Mouse (Mus musculus): ENCODE measurements around the gene Naip5. TPM values are rescaled to one million over a fixed set of nuclear protein-coding genes. Genes with fewer than 3 reads are reported as not detected.
"Not testable (repeated sequence)": the region's sequence is repeated elsewhere in the genome, so short reads cannot be mapped to it uniquely, and the experiment has no call there.

Naip5 gene
- 0.08 and 0.09 TPM in 2 replicates for polyA plus RNA-seq (2015; fragmentation: Nextera tagmentation; extraction: Ambion mirVana)

GRCm38 (mm10) chr13:100246223-100246622 is at the start of gene Naip5:
Gene Naip5 (minus strand): TSS chr13:100246323.
- H3K4me2 ChIP-seq (replicated peaks); H3K27me3 ChIP-seq; ATAC-seq (replicated peaks); H3K4me3 ChIP-seq; H3K9me3 ChIP-seq; H3K4me1 ChIP-seq; H3K9ac ChIP-seq (replicated peaks); H3K36me3 ChIP-seq; H3K27ac ChIP-seq (replicated peaks): not testable (repeated sequence)
- WGBS = 82% methylated on average over 4 of the region's 4 CpGs

GRCm38 (mm10) chr13:100284611-100285010 is 38.5 kb upstream of the Naip5 start:
- whole genome bisulfite sequencing = 93% methylated on average over 1 of the region's 1 CpGs
- Histone ChIP-seq H3K9me3 (no peaks in the 10 kb centered on the region), H3K4me3 (no peak overlapping the region), H3K4me2 (replicated peaks) (no peak overlapping the region), H3K9ac (replicated peaks) (no peak overlapping the region), H3K36me3 (no peaks in the 10 kb centered on the region), H3K27ac (replicated peaks) (no peak overlapping the region), H3K4me1 (no peaks in the 10 kb centered on the region), H3K27me3 (no peaks in the 10 kb centered on the region)
- ATAC-seq (replicated peaks) = no peak

GRCm38 (mm10) chr13:100271474-100272132 is 25.5 kb upstream of the Naip5 start:
- H3K9me3 ChIP-seq; ATAC-seq (replicated peaks); H3K27me3 ChIP-seq; H3K36me3 ChIP-seq; H3K4me3 ChIP-seq; H3K27ac ChIP-seq (replicated peaks); H3K9ac ChIP-seq (replicated peaks); H3K4me1 ChIP-seq; H3K4me2 ChIP-seq (replicated peaks): not testable (repeated sequence)
- WGBS = no CpG with 5 or more reads among the region's 1 CpGs

- H3K27ac ChIP-seq (replicated peaks); H3K4me3 ChIP-seq; H3K9me3 ChIP-seq; H3K4me1 ChIP-seq; H3K4me2 ChIP-seq (replicated peaks); H3K36me3 ChIP-seq; H3K27me3 ChIP-seq; H3K9ac ChIP-seq (replicated peaks); ATAC-seq (replicated peaks): not testable (repeated sequence)
- WGBS = 75% methylated on average over 2 of the region's 2 CpGs
These were observed 10.9 kb upstream of the Naip5 start for GRCm38 (mm10) chr13:100256996-100257395.

GRCm38 (mm10) chr13:100255925-100256324 is 9.8 kb upstream of the Naip5 start:
- H3K4me2 ChIP-seq (replicated peaks); H3K4me3 ChIP-seq; ATAC-seq (replicated peaks); H3K9ac ChIP-seq (replicated peaks); H3K27me3 ChIP-seq; H3K4me1 ChIP-seq; H3K27ac ChIP-seq (replicated peaks); H3K9me3 ChIP-seq; H3K36me3 ChIP-seq: not testable (repeated sequence)
- WGBS = 95% methylated on average over 6 of the region's 6 CpGs

- H3K27me3 ChIP-seq; H3K4me2 ChIP-seq (replicated peaks); H3K9me3 ChIP-seq; H3K4me1 ChIP-seq; H3K36me3 ChIP-seq; H3K4me3 ChIP-seq; ATAC-seq (replicated peaks); H3K9ac ChIP-seq (replicated peaks); H3K27ac ChIP-seq (replicated peaks): not testable (repeated sequence)
- WGBS = 91% methylated on average over 2 of the region's 2 CpGs
These were observed 5.8 kb upstream of the Naip5 start for GRCm38 (mm10) chr13:100251897-100252296.

GRCm38 (mm10) chr13:100246896-100247519 is 885 bp upstream of the Naip5 start:
- not testable (repeated sequence) for H3K27ac ChIP-seq (replicated peaks); H3K9me3 ChIP-seq; H3K4me1 ChIP-seq; H3K4me2 ChIP-seq (replicated peaks); H3K9ac ChIP-seq (replicated peaks); H3K36me3 ChIP-seq; H3K4me3 ChIP-seq; H3K27me3 ChIP-seq; ATAC-seq (replicated peaks)
- WGBS = 73% methylated on average over 5 of the region's 5 CpGs

GRCm38 (mm10) chr13:100243702-100244101 is 2.4 kb downstream of the Naip5 start:
- Histone ChIP-seq H3K4me1 (no peaks in the 10 kb centered on the region), H3K36me3 (no peaks in the 10 kb centered on the region), H3K27ac (replicated peaks) (no peak overlapping the region), H3K9ac (replicated peaks) (no peak overlapping the region), H3K4me3 (no peak overlapping the region), H3K4me2 (replicated peaks) (no peak overlapping the region), H3K9me3 (no peaks in the 10 kb centered on the region), H3K27me3 (no peaks in the 10 kb centered on the region)
- ATAC-seq (replicated peaks) = no peak

- WGBS = 100% methylated on average over 1 of the region's 1 CpGs
- H3K36me3 ChIP-seq = not testable (repeated sequence)
These were observed 32.4 kb downstream of the Naip5 start for GRCm38 (mm10) chr13:100213683-100214082.

GRCm38 (mm10) chr13:100210540-100210939 is 35.6 kb downstream of the Naip5 start:
- 31% methylated on average over 8 of the region's 8 CpGs for WGBS
- H3K4me3 ChIP-seq = no peak overlapping the region
- no peaks in the 10 kb centered on the region for H3K4me1 ChIP-seq
- no peak for ATAC-seq (replicated peaks)
- H3K36me3 ChIP-seq = no peaks in the 10 kb centered on the region
- no peak overlapping the region for H3K9ac ChIP-seq (replicated peaks)
- no peak overlapping the region for H3K27ac ChIP-seq (replicated peaks)
- no peaks in the 10 kb centered on the region for H3K9me3 ChIP-seq
- H3K27me3 ChIP-seq = no peaks in the 10 kb centered on the region
- H3K4me2 ChIP-seq (replicated peaks) = no peak overlapping the region

More at GRCm38 (mm10) chr13:100213683-100214082, 32.4 kb downstream of the Naip5 start:
- H3K27me3 ChIP-seq; H3K9me3 ChIP-seq; H3K4me1 ChIP-seq; H3K27ac ChIP-seq (replicated peaks); H3K4me3 ChIP-seq; ATAC-seq (replicated peaks); H3K4me2 ChIP-seq (replicated peaks); H3K9ac ChIP-seq (replicated peaks): not testable (repeated sequence)

GRCm38 (mm10) chr13:100203319-100203718 is 42.8 kb downstream of the Naip5 start:
- no peak for ATAC-seq (replicated peaks)
- Histone ChIP-seq H3K9ac (replicated peaks) (no peak overlapping the region), H3K9me3 (no peaks in the 10 kb centered on the region), H3K27me3 (no peaks in the 10 kb centered on the region), H3K27ac (replicated peaks) (no peak overlapping the region), H3K4me1 (no peaks in the 10 kb centered on the region), H3K4me2 (replicated peaks) (no peak overlapping the region), H3K36me3 (no peaks in the 10 kb centered on the region), H3K4me3 (no peak overlapping the region)
- 100% methylated on average over 1 of the region's 1 CpGs for WGBS

GRCm38 (mm10) chr13:100201659-100202333 is 44.3 kb downstream of the Naip5 start, which contains the start of gene Naip2:
Gene Naip2 (minus strand): TSS chr13:100202092.
- not testable (repeated sequence) for H3K27ac ChIP-seq (replicated peaks); H3K9me3 ChIP-seq; H3K27me3 ChIP-seq; ATAC-seq (replicated peaks); H3K4me3 ChIP-seq; H3K4me1 ChIP-seq; H3K9ac ChIP-seq (replicated peaks); H3K36me3 ChIP-seq; H3K4me2 ChIP-seq (replicated peaks)
- WGBS = 68% methylated on average over 3 of the region's 3 CpGs

All from forebrain, embryonic 15.5 days (tissue).